Mouse (Mus musculus) gastrocnemius, postnatal 14 days (tissue): ENCODE measurements at regions not wholly inside any gene's neighbourhood (a gene's known extent, or its start where the extent isn't known, plus 50 kb on each side); places are given as distances from the start of the nearest gene placed in this dataset.

Source experiments
- DNase-seq: peaks from one replicate; pipeline ENCODE4 v3.0.0; 2021; ENCODE audit warnings: mixed read lengths
- intact Hi-C: fragments of 180-260 bp; cut with DNase I; formaldehyde crosslinking; loops from one replicate; pipeline ENCODE4 v1.15.1; 2025; ENCODE audit warnings: low total_unique reads

DNA sequence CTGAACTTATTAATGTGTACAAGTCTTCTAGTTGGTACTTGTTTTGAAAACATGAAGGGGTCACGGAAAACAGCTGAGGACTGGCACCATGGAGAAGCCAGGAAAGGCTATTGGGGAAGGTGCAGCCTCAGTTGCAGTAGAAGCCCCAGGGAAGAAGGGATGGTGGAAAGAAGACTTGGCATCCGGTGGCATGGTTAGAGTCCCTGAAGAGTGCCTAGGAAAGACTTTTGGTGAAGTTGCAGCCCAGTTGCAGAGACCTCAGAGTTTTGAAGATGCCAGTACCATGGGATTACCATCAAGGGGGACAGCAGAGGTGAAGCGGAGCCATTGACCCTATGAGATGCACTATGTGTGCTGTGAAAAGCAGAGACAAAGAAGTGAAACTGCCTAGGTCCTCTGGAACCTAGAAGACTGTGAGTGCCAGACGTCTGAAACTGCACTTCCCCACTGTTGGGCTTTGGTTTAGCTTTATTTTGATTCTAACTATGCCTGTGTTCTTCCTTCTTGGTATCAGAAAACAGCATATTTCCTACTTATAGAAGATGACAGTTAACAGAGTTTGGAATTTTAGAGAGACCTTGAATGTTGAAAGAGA is 96.9 kb upstream of the Zfp648 start:
- DNase-seq, result no peak
- intact Hi-C loops, result no loop called here

GRCm38 (mm10) chr1:154104779-154105178 is 96.2 kb upstream of the Zfp648 start:
- no peak for DNase-seq
- intact Hi-C loops, result no loop called here

- intact Hi-C loops, result no loop called here
- peak; percentile 22 for DNase-seq
Measured at GRCm38 (mm10) chr1:154112500-154112899, 88.5 kb upstream of the Zfp648 start.

GRCm38 (mm10) chr1:154113291-154114050 is 87.5 kb upstream of the Zfp648 start:
- intact Hi-C loops, result no loop called here

GRCm38 (mm10) chr1:154116188-154116710 is 84.7 kb upstream of the Zfp648 start:
- DNase-seq, result no peak
- intact Hi-C loops, result loop anchor here (5.0 kb wide), 1 partner anchor 39 kb away; no protein-coding TSS in a partner anchor

More at GRCm38 (mm10) chr1:154113291-154114050, 87.5 kb upstream of the Zfp648 start:
- DNase-seq, result no peak

DNA sequence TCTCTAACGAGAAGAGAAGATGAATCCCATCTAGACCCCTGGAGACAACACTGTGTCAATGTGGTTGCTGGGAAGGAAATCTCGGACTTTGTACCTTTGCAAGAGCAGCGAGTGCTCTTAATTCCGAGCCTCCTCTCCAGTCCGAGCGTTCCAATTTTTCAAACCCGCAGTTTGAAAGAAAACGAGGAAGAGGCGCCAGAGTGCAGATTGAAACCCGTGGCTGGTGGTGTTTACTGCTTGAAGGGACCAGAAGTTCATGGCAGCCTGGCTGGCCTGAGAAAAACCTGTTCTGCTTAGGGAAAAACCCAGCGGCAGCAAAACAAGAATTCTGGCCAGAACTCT is 83.7 kb upstream of the Zfp648 start:
- intact Hi-C loops, result loop anchor here (5.0 kb wide), 1 partner anchor 40 kb away; no protein-coding TSS in a partner anchor
- no peak for DNase-seq

DNA sequence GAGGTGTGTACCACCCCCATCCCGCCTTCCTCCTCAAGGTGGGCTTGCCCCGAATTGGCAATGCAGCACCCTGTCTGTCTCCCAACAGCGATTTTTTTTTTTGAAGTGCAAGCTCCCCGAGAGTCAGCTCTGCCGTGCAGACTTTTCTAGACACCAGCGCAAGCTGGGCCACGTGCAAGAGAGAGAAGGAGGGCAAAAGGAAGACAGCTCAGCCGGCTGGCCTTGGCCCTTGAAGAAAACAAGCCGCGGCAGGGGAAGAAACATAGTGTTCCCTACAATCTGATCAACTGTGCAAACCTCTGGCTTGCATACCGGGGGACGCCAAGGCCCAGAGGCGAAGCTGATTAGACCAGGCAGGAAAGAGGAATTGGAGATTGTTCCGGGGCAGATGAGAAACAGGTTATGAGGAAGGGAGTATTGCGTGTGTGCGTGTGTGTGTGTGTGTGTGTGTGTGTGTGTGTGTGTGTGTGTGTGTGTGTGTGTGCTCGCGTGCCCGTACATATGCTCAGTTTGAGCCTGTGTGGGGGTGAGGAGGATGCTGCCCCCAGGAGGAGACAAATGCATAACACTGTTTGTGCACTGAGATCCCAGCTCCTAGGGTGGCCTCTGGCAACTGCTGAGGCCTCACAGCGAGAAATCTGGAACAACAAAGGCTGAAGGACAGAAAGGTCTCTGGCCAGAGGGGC is 83.2 kb upstream of the Zfp648 start:
- peak; percentile 49 for DNase-seq
- intact Hi-C loops, result loop anchor here (2.0 to 5.0 kb wide), 2 partner anchors 41 to 223 kb away; no protein-coding TSS in a partner anchor

GRCm38 (mm10) chr1:154118374-154119004 is 82.5 kb upstream of the Zfp648 start:
- intact Hi-C loops, result loop anchor here (2.0 to 5.0 kb wide), 2 partner anchors 41 to 224 kb away; no protein-coding TSS in a partner anchor
- peak; percentile 73 for DNase-seq

GRCm38 (mm10) chr1:154119611-154120010 is 81.4 kb upstream of the Zfp648 start:
- no peak for DNase-seq
- intact Hi-C loops, result loop anchor here (2.0 to 5.0 kb wide), 3 partner anchors 42 to 225 kb away; no protein-coding TSS in a partner anchor

DNA sequence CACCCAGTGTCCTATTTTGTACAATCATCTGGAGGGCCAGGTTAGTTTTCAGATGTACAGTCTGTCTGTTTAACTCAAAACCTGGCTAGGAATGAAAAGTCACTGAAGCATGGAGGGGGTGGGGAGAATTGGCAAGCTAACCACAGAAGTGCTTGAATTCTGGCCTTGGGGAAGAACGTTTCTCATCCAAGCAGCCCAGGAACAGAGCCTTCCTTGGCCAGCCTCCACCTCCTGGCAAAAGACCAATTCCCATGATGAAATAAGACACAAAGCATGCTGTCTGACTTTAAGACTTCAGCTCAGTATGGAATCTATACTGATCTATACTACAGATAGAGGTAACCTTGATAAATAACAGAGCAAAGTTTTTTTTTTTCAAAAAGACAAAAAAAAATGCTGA is 80.3 kb upstream of the Zfp648 start:
- DNase-seq, result peak; percentile 59
- intact Hi-C loops, result loop anchor here (5.0 kb wide), 1 partner anchor 62 kb away; no protein-coding TSS in a partner anchor

DNA sequence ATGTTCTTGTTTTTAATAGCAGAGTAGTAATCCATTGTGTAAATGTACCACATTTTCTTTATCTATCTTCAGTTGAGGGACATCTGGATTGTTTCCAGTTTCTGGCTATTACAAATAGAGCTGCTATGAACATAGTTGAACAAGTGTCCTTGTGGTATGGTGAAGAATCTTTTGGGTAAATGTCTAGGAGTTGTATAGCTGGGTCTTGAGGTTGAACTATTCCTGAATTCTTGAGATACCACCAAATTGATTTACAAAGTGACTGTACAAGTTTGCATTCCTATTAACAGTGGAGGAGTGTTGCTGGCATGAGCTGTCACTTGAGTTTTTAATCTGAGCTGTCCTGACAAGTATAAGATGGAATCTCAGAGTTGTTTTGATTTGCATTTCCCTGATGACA is 76.0 kb upstream of the Zfp648 start:
- DNase-seq, result no peak
- intact Hi-C loops, result loop anchor here (5.0 kb wide), 1 partner anchor 57 kb away; no protein-coding TSS in a partner anchor

GRCm38 (mm10) chr1:154126487-154126886 is 74.5 kb upstream of the Zfp648 start:
- DNase-seq, result no peak
- intact Hi-C loops, result no loop called here

GRCm38 (mm10) chr1:154139488-154139887 is 61.5 kb upstream of the Zfp648 start:
- intact Hi-C loops, result no loop called here
- no peak for DNase-seq

- intact Hi-C loops, result no loop called here
- DNase-seq, result no peak
Measured at GRCm38 (mm10) chr1:154143691-154144090, 57.3 kb upstream of the Zfp648 start.

DNA sequence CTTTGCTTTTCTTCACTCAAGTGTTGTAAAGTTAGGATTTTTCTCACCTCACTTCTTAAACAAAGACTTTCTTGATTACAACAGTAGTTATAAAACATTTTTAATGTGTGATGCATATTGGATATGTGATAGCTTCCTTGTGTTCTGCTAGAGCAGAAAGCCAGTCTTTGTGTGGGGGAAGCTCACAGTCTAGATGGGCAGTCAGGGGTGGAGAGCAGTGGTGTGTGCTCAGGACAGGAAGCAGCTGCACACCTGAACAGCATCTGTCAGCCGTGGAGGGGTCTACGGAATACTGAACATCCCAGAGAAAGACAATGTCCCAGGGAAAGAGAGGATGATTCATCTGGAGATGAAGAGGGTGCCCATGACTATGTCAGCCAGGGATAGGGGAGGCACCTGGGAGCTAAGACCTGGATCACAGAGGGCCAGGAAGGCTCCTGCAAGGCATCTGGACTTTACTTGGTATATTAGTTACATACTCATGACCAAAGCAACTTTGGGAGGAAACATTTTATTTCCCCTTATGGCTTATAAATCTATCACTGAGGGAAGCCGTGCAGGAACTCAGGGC is 53.9 kb upstream of the Zfp648 start:
- intact Hi-C loops, result no loop called here
- no peak for DNase-seq

GRCm38 (mm10) chr1:154148948-154149347 is 52.0 kb upstream of the Zfp648 start:
- DNase-seq, result no peak
- intact Hi-C loops, result no loop called here

GRCm38 (mm10) chr1:154149431-154150143 is 51.4 kb upstream of the Zfp648 start:
- DNase-seq, result no peak

GRCm38 (mm10) chr1:154150167-154150851 is 50.7 kb upstream of the Zfp648 start:
- DNase-seq, result peak; percentile 84
- intact Hi-C loops, result no loop called here

More at GRCm38 (mm10) chr1:154149431-154150143, 51.4 kb upstream of the Zfp648 start:
- intact Hi-C loops, result no loop called here
